Mouse (Mus musculus) kidney, adult 2 months (tissue): ENCODE results near the gene Sos1.

Source experiments
- CTCF ChIP-seq: fragments of 200-500 bp; conservative IDR thresholded peaks from 2 replicates; pipeline ENCODE4 v1.5.1; 2011; ENCODE audit warnings: low read depth, mild to moderate bottlenecking, control low read depth, low read length, moderate library complexity, mixed read lengths; ENCODE audit not compliant: insufficient read depth, insufficient read length
- POLR2A ChIP-seq: fragments of 200-500 bp; IDR thresholded peaks from one replicate; pipeline ENCODE4 v1.6.1; 2011; ENCODE audit warnings: low read depth, low read length, control low read depth

DNA sequence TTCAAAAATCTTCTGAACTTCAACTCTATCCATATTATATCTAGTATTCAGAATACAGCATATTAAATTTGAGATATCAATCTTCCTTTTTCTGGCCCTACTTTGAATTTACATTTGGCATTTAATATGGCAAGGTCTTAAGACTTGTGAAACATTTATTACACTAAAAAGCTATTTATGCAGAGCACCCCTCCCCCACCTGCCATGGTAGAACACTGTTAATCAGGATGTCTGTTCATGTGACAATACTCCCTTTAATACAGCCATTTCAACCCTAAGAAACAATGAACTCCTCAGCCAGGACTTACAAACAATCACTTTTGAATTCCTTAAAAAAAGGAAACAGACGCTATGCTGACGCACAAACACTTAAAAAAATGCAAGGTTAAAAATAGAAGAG, 52.3 kb downstream of the Sos1 start:
- TF ChIP-seq CTCF (no peak), POLR2A (no peak)
